In genomic region chr17:6777629-6778331, GRCm38 (mm10) we compare ENCODE assay signal across 8 mouse cellular contexts. TPM values are rescaled to one million over a fixed set of nuclear protein-coding genes. Genes with fewer than 3 reads are reported as not detected.
A peak's percentile ranks its signal among the peaks of the same experiment; 100 is the strongest.
DNase-seq lines count a peak whose midpoint lies in the region; ATAC-seq lines count a peak whose summit lies in the region.

No protein-coding gene starts in this region.

- H3K36me3 ChIP-seq in forebrain, embryonic 13.5 days (ENCODE audit: poor library complexity, severe bottlenecking), result peaks cover 4% of the 10 kb centered on the region; the same call in 1 of the 2 replicates
- no peaks in the 10 kb centered on the region for H3K36me3 ChIP-seq in forebrain, embryonic 16.5 days (ENCODE audit: control insufficient read depth, insufficient read depth)
- no peaks in the 10 kb centered on the region for H3K36me3 ChIP-seq in limb, embryonic 12.5 days
- no peaks in the 10 kb centered on the region for H3K36me3 ChIP-seq in limb, embryonic 10.5 days
- H3K36me3 ChIP-seq in stomach, embryonic 16.5 days (ENCODE audit: control insufficient read depth, insufficient read depth, low read length), result no peaks in the 10 kb centered on the region

- H3K4me2 ChIP-seq in forebrain, embryonic 13.5 days, result peak overlapping the region; percentile 77; the same call in 1 of the 2 replicates
- H3K4me2 ChIP-seq in forebrain, embryonic 16.5 days (ENCODE audit: low read length), result no peak overlapping the region
- peak overlapping the region; percentile 79; the same call in 1 of the 2 replicates for H3K4me2 ChIP-seq in limb, embryonic 12.5 days
- peak overlapping the region; percentile 93 for H3K4me2 ChIP-seq in stomach, embryonic 16.5 days (ENCODE audit: low read depth, low read length)

- 0 out of 2 replicates have a peak, but pooled peaks cover 2% of the 10 kb centered on the region for H3K27me3 ChIP-seq in forebrain, embryonic 13.5 days
- no peaks in the 10 kb centered on the region for H3K27me3 ChIP-seq in forebrain, embryonic 16.5 days (replicated peaks; ENCODE audit: control insufficient read depth, insufficient read depth, low read length)
- peaks cover 29% of the 10 kb centered on the region for H3K27me3 ChIP-seq in limb, embryonic 12.5 days
- H3K27me3 ChIP-seq in limb, embryonic 10.5 days (ENCODE audit: low read depth, poor library complexity, severe bottlenecking), result peaks cover 37% of the 10 kb centered on the region
- H3K27me3 ChIP-seq in stomach, embryonic 16.5 days (ENCODE audit: control insufficient read depth, insufficient read depth, low read length), result no peaks in the 10 kb centered on the region

- H3K9me3 ChIP-seq in forebrain, embryonic 13.5 days (replicated peaks), result no peaks in the 10 kb centered on the region
- H3K9me3 ChIP-seq in forebrain, embryonic 16.5 days (ENCODE audit: control insufficient read depth, low read length), result no peaks in the 10 kb centered on the region
- H3K9me3 ChIP-seq in limb, embryonic 12.5 days, result no peaks in the 10 kb centered on the region
- no peaks in the 10 kb centered on the region for H3K9me3 ChIP-seq in limb, embryonic 10.5 days (replicated peaks)
- H3K9me3 ChIP-seq in stomach, embryonic 16.5 days (replicated peaks; ENCODE audit: control insufficient read depth, low read length), result no peaks in the 10 kb centered on the region

- 67% methylated on average over 12 of the region's 12 CpGs for WGBS in forebrain, embryonic 13.5 days
- 66% methylated on average over 12 of the region's 12 CpGs for WGBS in forebrain, embryonic 16.5 days
- 65% methylated on average over 12 of the region's 12 CpGs for WGBS in limb, embryonic 12.5 days
- 67% methylated on average over 12 of the region's 12 CpGs for WGBS in limb, embryonic 10.5 days
- 51% methylated on average over 12 of the region's 12 CpGs for WGBS in stomach, embryonic 16.5 days

- no peak for ATAC-seq in forebrain, embryonic 13.5 days
- ATAC-seq in forebrain, embryonic 16.5 days, result no peak
- ATAC-seq in limb, embryonic 12.5 days (ENCODE audit: insufficient number of reproducible peaks, insufficient read depth, low FRiP score, low TSS enrichment, low read depth), result no peak
- no peak for ATAC-seq in stomach, embryonic 16.5 days (ENCODE audit: insufficient read depth, low FRiP score)

- peaks cover 64% of the 10 kb centered on the region for H3K4me1 ChIP-seq in forebrain, embryonic 13.5 days
- peaks cover 44% of the 10 kb centered on the region for H3K4me1 ChIP-seq in forebrain, embryonic 16.5 days (replicated peaks; ENCODE audit: control insufficient read depth, insufficient read depth, low read length)
- peaks cover 51% of the 10 kb centered on the region for H3K4me1 ChIP-seq in limb, embryonic 12.5 days (replicated peaks)
- peaks cover 52% of the 10 kb centered on the region for H3K4me1 ChIP-seq in limb, embryonic 10.5 days
- peaks cover 19% of the 10 kb centered on the region for H3K4me1 ChIP-seq in stomach, embryonic 16.5 days (ENCODE audit: control insufficient read depth, insufficient read depth, low read length)

- no peak for DNase-seq in limb, embryonic 10.5 days (ENCODE audit: low spot score)
- peak; percentile 79 for DNase-seq in induced T-regulatory cell, adult 2 months (ENCODE audit: low read depth)
- DNase-seq in layer of hippocampus, adult 18-20 months (ENCODE audit: low spot score in 2 of 2), result no peak
- DNase-seq in right cerebral cortex, postnatal 10 days (ENCODE audit: low spot score in 2 of 2), result no peak

- no peak overlapping the region for H3K4me3 ChIP-seq in forebrain, embryonic 13.5 days
- H3K4me3 ChIP-seq in forebrain, embryonic 16.5 days (replicated peaks; ENCODE audit: low read length), result no peak overlapping the region
- H3K4me3 ChIP-seq in limb, embryonic 12.5 days (replicated peaks), result no peak overlapping the region
- H3K4me3 ChIP-seq in limb, embryonic 10.5 days, result no peak overlapping the region; the same call in 1 of the 2 replicates
- no peak overlapping the region for H3K4me3 ChIP-seq in stomach, embryonic 16.5 days (replicated peaks; ENCODE audit: low read length)

- H3K9ac ChIP-seq in forebrain, embryonic 13.5 days, result no peak overlapping the region
- H3K9ac ChIP-seq in forebrain, embryonic 16.5 days (replicated peaks; ENCODE audit: low read depth, low read length), result no peak overlapping the region
- H3K9ac ChIP-seq in limb, embryonic 12.5 days (replicated peaks), result no peak overlapping the region
- peak overlapping the region; percentile 26; the same call in 1 of the 2 replicates for H3K9ac ChIP-seq in stomach, embryonic 16.5 days (ENCODE audit: low read length)

- H3K27ac ChIP-seq in forebrain, embryonic 13.5 days, result no peak overlapping the region
- H3K27ac ChIP-seq in forebrain, embryonic 16.5 days (ENCODE audit: low read length), result no peak overlapping the region
- no peak overlapping the region for H3K27ac ChIP-seq in limb, embryonic 12.5 days
- no peak overlapping the region for H3K27ac ChIP-seq in limb, embryonic 10.5 days
- peak overlapping the region; percentile 74 for H3K27ac ChIP-seq in stomach, embryonic 16.5 days (ENCODE audit: low read length)

RNA-seq across cellular contexts. Expression of gene Ezr, which starts 4.8 kb away (rescaled TPM):
- 113 and 117 TPM in 2 replicates for polyA plus RNA-seq in forebrain, embryonic 13.5 days (2015; fragmentation: Nextera tagmentation; extraction: Ambion mirVana)
- polyA plus RNA-seq in forebrain, embryonic 16.5 days (2015; fragmentation: Nextera tagmentation; extraction: Ambion mirVana), result 100 and 127 TPM in 2 replicates
- 40.1 and 46.9 TPM in 2 replicates for polyA plus RNA-seq in limb, embryonic 12.5 days (2016; fragmentation: Nextera tagmentation; extraction: Ambion mirVana)
- 24.8 and 26.2 TPM in 2 replicates for polyA plus RNA-seq in limb, embryonic 10.5 days (2016; fragmentation: Nextera tagmentation; extraction: Ambion mirVana)
- polyA plus RNA-seq in stomach, embryonic 16.5 days (2015; fragmentation: Nextera tagmentation; extraction: Ambion mirVana), result 266 and 335 TPM in 2 replicates
- total RNA-seq in layer of hippocampus, adult 18-20 months (2021), result 10 to 100 TPM; 49.2 to 53.6 TPM
